Mouse (Mus musculus) bone marrow macrophage, adult 2 months (primary cell): ENCODE measurements around the gene Skap1. TPM values are rescaled to one million over a fixed set of nuclear protein-coding genes. Genes with fewer than 3 reads are reported as not detected.

Experiments
- H3K27ac ChIP-seq: 2 replicates; pipeline ENCODE4 v1.5.1; 2012; ENCODE audit warnings: low read depth, low read length; ENCODE audit not compliant: insufficient read depth
- H3K4me1 ChIP-seq: 2 replicates; pipeline ENCODE4 v1.6.1; 2012; ENCODE audit warnings: low read length; ENCODE audit not compliant: control insufficient read depth, insufficient read depth
- H3K4me3 ChIP-seq: 2 replicates; pipeline ENCODE4 v1.5.1; 2012; ENCODE audit warnings: mild to moderate bottlenecking, low read length, moderate library complexity; ENCODE audit not compliant: insufficient read depth
- CTCF ChIP-seq: IDR thresholded peaks from 2 replicates; pipeline ENCODE4 v1.5.1; 2012; ENCODE audit warnings: low read depth, mild to moderate bottlenecking, low read length, moderate library complexity
- POLR2A ChIP-seq: IDR thresholded peaks from 2 replicates; pipeline ENCODE4 v1.6.1; 2012; ENCODE audit warnings: mild to moderate bottlenecking, low read depth, low read length, borderline replicate concordance
- polyA plus RNA-seq: library from polyadenylated mRNA; stranded (reverse); fragments of >200 nt; gene quantifications from 2 replicates; pipeline ENCODE4 v1.2.4, GENCODE M21; 2012; ENCODE audit not compliant: missing spikeins, insufficient read depth, insufficient read length

The Skap1 gene
- polyA plus RNA-seq, 1 experiment: not detected

GRCm38 (mm10) chr11:96589828-96590227 is 125.4 kb downstream of the Skap1 start:
- no peak for TF ChIP-seq CTCF
- TF ChIP-seq POLR2A: no peak
- no peak overlapping the region for H3K27ac ChIP-seq
- no peak overlapping the region for H3K4me3 ChIP-seq
- H3K4me1 ChIP-seq: peaks cover 2% of the 10 kb centered on the region; the same call in 1 of the 2 replicates

GRCm38 (mm10) chr11:96595890-96596289 is 131.5 kb downstream of the Skap1 start:
- H3K4me3 ChIP-seq: no peak overlapping the region
- no peak overlapping the region for H3K27ac ChIP-seq
- no peaks in the 10 kb centered on the region for H3K4me1 ChIP-seq
- no peak for TF ChIP-seq POLR2A
- TF ChIP-seq CTCF: no peak

GRCm38 (mm10) chr11:96596301-96596700 is 131.9 kb downstream of the Skap1 start:
- TF ChIP-seq POLR2A: no peak
- no peak for TF ChIP-seq CTCF
- Histone ChIP-seq H3K4me1 (no peaks in the 10 kb centered on the region), H3K27ac (no peak overlapping the region), H3K4me3 (no peak overlapping the region)

- TF ChIP-seq POLR2A (no peak), CTCF (no peak)
- H3K4me1 ChIP-seq: no peaks in the 10 kb centered on the region
- H3K4me3 ChIP-seq: no peak overlapping the region
- no peak overlapping the region for H3K27ac ChIP-seq
Observed at GRCm38 (mm10) chr11:96602806-96603205, 138.4 kb downstream of the Skap1 start.

- no peak overlapping the region for H3K27ac ChIP-seq
Observed at GRCm38 (mm10) chr11:96604306-96604705, 139.9 kb downstream of the Skap1 start.

GRCm38 (mm10) chr11:96604751-96605450 is 140.5 kb downstream of the Skap1 start:
- TF ChIP-seq POLR2A: no peak
- TF ChIP-seq CTCF: no peak
- no peaks in the 10 kb centered on the region for H3K4me1 ChIP-seq
- no peak overlapping the region for H3K27ac ChIP-seq
- no peak overlapping the region for H3K4me3 ChIP-seq

More at GRCm38 (mm10) chr11:96604306-96604705, 139.9 kb downstream of the Skap1 start:
- Histone ChIP-seq H3K4me3 (no peak overlapping the region), H3K4me1 (no peaks in the 10 kb centered on the region)
- no peak for TF ChIP-seq POLR2A
- TF ChIP-seq CTCF: no peak

GRCm38 (mm10) chr11:96605516-96605915 is 141.1 kb downstream of the Skap1 start:
- Histone ChIP-seq H3K27ac (no peak overlapping the region), H3K4me1 (no peaks in the 10 kb centered on the region), H3K4me3 (no peak overlapping the region)
- no peak for TF ChIP-seq CTCF
- TF ChIP-seq POLR2A: no peak

GRCm38 (mm10) chr11:96612596-96612995 is 148.2 kb downstream of the Skap1 start:
- no peaks in the 10 kb centered on the region for H3K4me1 ChIP-seq
- TF ChIP-seq CTCF: no peak
- TF ChIP-seq POLR2A: no peak
- no peak overlapping the region for H3K4me3 ChIP-seq
- H3K27ac ChIP-seq: no peak overlapping the region

- Histone ChIP-seq H3K4me3 (no peak overlapping the region), H3K27ac (no peak overlapping the region), H3K4me1 (no peaks in the 10 kb centered on the region)
- TF ChIP-seq POLR2A (no peak), CTCF (no peak)
Observed at GRCm38 (mm10) chr11:96616792-96617191, 152.4 kb downstream of the Skap1 start.

GRCm38 (mm10) chr11:96618789-96619445 is 154.5 kb downstream of the Skap1 start:
- Histone ChIP-seq H3K4me3 (no peak overlapping the region), H3K27ac (no peak overlapping the region), H3K4me1 (no peaks in the 10 kb centered on the region)
- TF ChIP-seq CTCF (no peak), POLR2A (no peak)
